Mouse (Mus musculus) spleen, adult 2 months (tissue): ENCODE data around the gene Rbm4b.

Experiments
- CTCF ChIP-seq: fragments of 200-500 bp; IDR thresholded peaks from 2 replicates; pipeline ENCODE4 v1.5.1; 2011; ENCODE audit warnings: mild to moderate bottlenecking, inconsistent platforms; ENCODE audit not compliant: insufficient read depth, insufficient read length, insufficient replicate concordance; ENCODE audit errors: extremely low read depth
- POLR2A ChIP-seq: fragments of 200-500 bp; IDR thresholded peaks from 2 replicates; pipeline ENCODE4 v1.6.1; 2011; ENCODE audit warnings: low read depth, low read length, inconsistent platforms

- no peak for TF ChIP-seq POLR2A
- TF ChIP-seq CTCF, result no peak
Observed at GRCm38 (mm10) chr19:4741482-4741881, 14.8 kb upstream of the Rbm4b start.
